Mouse (Mus musculus) layer of hippocampus, adult 9-10 months (tissue): ENCODE measurements around the gene Washc4.

ENCODE experiments used
- DNase-seq: peaks from one replicate; pipeline ENCODE4 v3.0.0; 2022; ENCODE audit warnings: low spot score

Washc4 gene

GRCm38 (mm10) chr10:83637295-83637694 lies 93.7 kb downstream of the Washc4 start:
- no peak for DNase-seq

- no peak for DNase-seq
Observed at GRCm38 (mm10) chr10:83639881-83640386, 96.4 kb downstream of the Washc4 start.

- no peak for DNase-seq
Observed at GRCm38 (mm10) chr10:83641641-83642040, 98.1 kb downstream of the Washc4 start.

GRCm38 (mm10) chr10:83644167-83644566 lies 100.6 kb downstream of the Washc4 start:
- DNase-seq = no peak

GRCm38 (mm10) chr10:83644865-83645715 lies 101.5 kb downstream of the Washc4 start:
- no peak for DNase-seq

- DNase-seq = no peak
Observed at GRCm38 (mm10) chr10:83645716-83645990, 102.1 kb downstream of the Washc4 start.
